Mouse (Mus musculus): ENCODE measurements around the gene Macrod2.

DNA sequence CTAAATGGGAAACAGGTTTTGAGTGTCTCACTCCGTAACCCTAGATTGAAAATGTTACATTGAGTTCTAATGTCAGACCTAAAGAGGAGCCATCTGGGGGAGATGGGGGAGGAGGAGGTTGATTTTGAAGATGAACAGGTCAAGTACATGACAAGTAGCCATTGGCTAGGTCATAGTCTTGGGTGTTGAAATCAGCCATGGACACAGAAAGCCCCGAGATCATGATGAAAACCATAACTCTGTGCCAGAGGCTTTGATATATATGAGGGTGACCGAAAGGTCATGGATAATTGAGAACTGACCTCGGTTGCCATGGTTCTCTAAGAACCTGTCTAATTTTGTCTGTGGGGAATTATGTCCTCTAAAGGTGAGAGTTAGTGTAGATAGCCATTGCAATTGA is 1405.1 kb downstream of the Macrod2 start:
- TF ChIP-seq GATA1 (IDR thresholded peaks at IDR 0.05; ENCODE audit: borderline replicate concordance, low read length) (no peak), FLI1 (IDR thresholded peaks at IDR 0.05; ENCODE audit: low read length) (no peak)

Measured in megakaryocyte, embryonic 14.5 days (primary cell).